Mouse (Mus musculus) C2C12 (cell line): ENCODE measurements around the gene Fxyd1. TPM values are rescaled to one million over a fixed set of nuclear protein-coding genes. Genes with fewer than 3 reads are reported as not detected.

ENCODE experiments used
- H3K27me3 ChIP-seq: one replicate; pipeline ENCODE4 v1.6.1; 2011; ENCODE audit not compliant: control insufficient read depth, insufficient read depth, insufficient read length
- H3K36me3 ChIP-seq: one replicate; pipeline ENCODE4 v1.6.1; 2011; ENCODE audit not compliant: control insufficient read depth, insufficient read depth
- H3K4me3 ChIP-seq: one replicate; pipeline ENCODE4 v1.5.1; 2011; ENCODE audit warnings: mild to moderate bottlenecking, control low read depth; ENCODE audit not compliant: poor library complexity, insufficient read depth, severe bottlenecking
- H3K79me2 ChIP-seq: one replicate; pipeline ENCODE4 v1.6.1; 2011; ENCODE audit not compliant: control insufficient read depth, insufficient read depth
- H3K79me3 ChIP-seq: one replicate; pipeline ENCODE4 v1.6.1; 2011; ENCODE audit warnings: low read depth, control low read depth
- H3ac ChIP-seq: one replicate; pipeline ENCODE3; 2011; ENCODE audit warnings: low read depth; ENCODE audit not compliant: control insufficient read depth, insufficient read length
- CEBPB ChIP-seq: IDR thresholded peaks from one replicate; pipeline ENCODE4 v1.6.1; 2011; ENCODE audit warnings: low read depth, mild to moderate bottlenecking, control low read depth, moderate library complexity
- CTCF ChIP-seq: IDR thresholded peaks from one replicate; pipeline ENCODE4 v1.5.1; 2011; ENCODE audit not compliant: control insufficient read depth, insufficient read depth, insufficient read length
- FOSL1 ChIP-seq: IDR thresholded peaks from one replicate; pipeline ENCODE4 v1.8.0; 2011; ENCODE audit warnings: mild to moderate bottlenecking, low read length; ENCODE audit not compliant: poor library complexity, insufficient read depth, severe bottlenecking
- MAX ChIP-seq: IDR thresholded peaks from one replicate; pipeline ENCODE4 v1.6.1; 2011; ENCODE audit warnings: mild to moderate bottlenecking, control low read depth
- MYOD1 ChIP-seq: IDR thresholded peaks from one replicate; pipeline ENCODE4 v1.6.1; 2011; ENCODE audit warnings: low read depth; ENCODE audit not compliant: control insufficient read depth, insufficient read length
- MYOG ChIP-seq: IDR thresholded peaks from one replicate; pipeline ENCODE4 v1.6.1; 2011; ENCODE audit not compliant: control insufficient read depth, insufficient read length; ENCODE audit errors: extremely low read depth
- USF1 ChIP-seq: IDR thresholded peaks from one replicate; pipeline ENCODE4 v1.6.1; 2011; ENCODE audit warnings: low read depth, mild to moderate bottlenecking, control low read depth, moderate library complexity
- polyA plus RNA-seq: library from polyadenylated mRNA; unstranded; fragments of >200 nt; fragmentation: generic; extraction: Trizol; gene quantifications from one replicate; pipeline ENCODE4 v1.2.1, GENCODE M21; 2012; ENCODE audit warnings: missing spikeins

Gene Fxyd1
- polyA plus RNA-seq, 1 experiment, result 0.55 TPM

DNA sequence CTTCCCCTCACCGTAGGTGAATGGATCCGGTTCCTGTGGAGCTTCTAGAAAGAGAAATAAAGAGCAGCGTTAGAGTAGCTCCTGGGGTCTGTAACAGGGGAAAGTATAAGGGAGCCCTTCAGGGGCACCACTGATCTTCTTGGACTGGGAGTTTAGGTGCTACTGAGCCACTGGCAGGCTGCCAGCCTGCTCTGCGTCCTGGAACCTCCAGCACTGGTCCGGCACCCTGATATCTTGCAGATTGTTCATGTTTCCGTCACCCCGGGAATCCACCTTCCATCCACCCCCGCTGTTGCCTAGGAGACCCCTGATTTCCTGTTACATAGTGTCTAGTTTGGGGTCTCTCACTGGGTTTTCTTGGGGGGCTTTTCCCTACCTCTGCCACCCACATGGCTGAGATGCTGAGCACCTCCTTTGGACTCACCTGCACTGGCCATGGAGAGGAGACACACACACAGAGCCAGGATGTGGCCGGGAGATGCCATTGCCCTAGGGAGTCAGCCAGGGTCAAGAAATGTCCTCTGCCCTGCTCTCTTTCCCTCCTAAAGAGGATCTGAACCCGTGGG is 3.0 kb downstream of the Fxyd1 start:
- Histone ChIP-seq H3K4me3 (no peak overlapping the region), H3K79me2 (no peaks in the 10 kb centered on the region), H3K27me3 (peaks cover 9% of the 10 kb centered on the region), H3K79me3 (no peaks in the 10 kb centered on the region), H3ac (no peak overlapping the region), H3K36me3 (no peaks in the 10 kb centered on the region)
- TF ChIP-seq FOSL1 (no peak), MAX (no peak), CEBPB (no peak)

DNA sequence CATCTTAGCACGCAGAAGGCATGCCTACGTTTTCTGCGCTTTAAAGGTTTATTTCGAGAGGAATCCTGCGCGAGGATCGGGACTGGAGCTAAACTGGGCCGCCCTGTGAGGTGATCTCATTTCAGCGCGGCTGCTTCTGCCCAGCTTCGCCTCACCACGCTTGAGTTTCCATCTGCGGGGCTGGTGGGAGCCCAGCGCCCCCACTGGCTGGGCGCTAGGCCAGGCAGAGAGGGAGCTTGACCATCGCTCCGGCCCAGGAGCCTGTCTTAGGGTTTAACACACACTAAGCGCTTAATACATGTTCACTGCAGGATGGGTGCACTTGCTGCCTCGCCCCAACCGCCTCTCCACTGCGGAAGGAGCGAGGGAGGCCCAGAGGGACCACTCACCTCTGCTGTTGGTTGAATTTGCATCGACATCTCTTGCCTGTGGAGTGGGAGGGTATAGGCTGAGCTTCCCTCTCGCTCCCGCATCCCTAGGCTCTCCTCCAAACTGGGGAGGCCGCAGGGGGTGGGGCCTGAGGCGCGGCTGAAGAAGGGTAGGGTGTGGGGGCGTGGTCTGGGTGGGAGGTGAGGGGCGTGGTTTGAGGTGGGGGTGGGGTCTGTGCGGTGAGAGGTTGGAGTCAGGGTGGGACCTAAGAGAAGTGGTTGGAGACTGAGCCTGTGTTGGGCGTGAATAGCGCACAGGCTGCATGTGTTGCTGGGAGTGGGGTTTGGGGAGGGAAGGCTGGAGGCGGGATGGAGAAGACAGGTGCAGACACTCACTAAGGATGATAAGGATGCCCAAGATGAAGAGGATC is 4.2 kb downstream of the Fxyd1 start:
- TF ChIP-seq CTCF (no peak), MYOD1 (no peak), CEBPB (no peak)
- H3ac ChIP-seq, result no peak overlapping the region
- no peaks in the 10 kb centered on the region for H3K79me3 ChIP-seq
- no peaks in the 10 kb centered on the region for H3K79me2 ChIP-seq
- H3K4me3 ChIP-seq, result no peak overlapping the region
- peaks cover 9% of the 10 kb centered on the region for H3K27me3 ChIP-seq
- no peaks in the 10 kb centered on the region for H3K36me3 ChIP-seq

DNA sequence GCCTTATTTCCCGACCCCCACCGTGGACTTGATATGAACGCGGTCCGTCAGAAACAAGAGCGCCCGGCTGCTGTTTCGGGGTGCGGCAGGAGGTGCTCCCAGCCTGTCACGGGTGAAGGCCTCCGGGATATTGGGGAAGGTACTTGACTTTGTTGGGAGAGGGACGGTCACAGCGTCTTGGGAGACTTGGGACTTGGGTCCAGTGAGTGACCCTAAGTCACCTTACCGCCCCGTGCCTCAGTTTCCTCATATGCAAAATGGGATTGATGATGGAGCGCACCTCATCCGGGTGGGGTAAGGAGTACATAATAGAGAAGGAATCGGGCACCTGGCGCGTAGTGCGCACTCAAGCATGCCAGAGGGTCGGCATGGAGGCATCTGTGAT is 4.8 kb downstream of the Fxyd1 start:
- Histone ChIP-seq H3K79me3 (no peaks in the 10 kb centered on the region), H3K4me3 (no peak overlapping the region), H3K36me3 (no peaks in the 10 kb centered on the region), H3K27me3 (peaks cover 8% of the 10 kb centered on the region), H3ac (no peak overlapping the region), H3K79me2 (no peaks in the 10 kb centered on the region)
- TF ChIP-seq FOSL1 (no peak), MYOD1 (no peak), USF1 (no peak), CTCF (no peak), MYOG (no peak), MAX (no peak), CEBPB (no peak)

DNA sequence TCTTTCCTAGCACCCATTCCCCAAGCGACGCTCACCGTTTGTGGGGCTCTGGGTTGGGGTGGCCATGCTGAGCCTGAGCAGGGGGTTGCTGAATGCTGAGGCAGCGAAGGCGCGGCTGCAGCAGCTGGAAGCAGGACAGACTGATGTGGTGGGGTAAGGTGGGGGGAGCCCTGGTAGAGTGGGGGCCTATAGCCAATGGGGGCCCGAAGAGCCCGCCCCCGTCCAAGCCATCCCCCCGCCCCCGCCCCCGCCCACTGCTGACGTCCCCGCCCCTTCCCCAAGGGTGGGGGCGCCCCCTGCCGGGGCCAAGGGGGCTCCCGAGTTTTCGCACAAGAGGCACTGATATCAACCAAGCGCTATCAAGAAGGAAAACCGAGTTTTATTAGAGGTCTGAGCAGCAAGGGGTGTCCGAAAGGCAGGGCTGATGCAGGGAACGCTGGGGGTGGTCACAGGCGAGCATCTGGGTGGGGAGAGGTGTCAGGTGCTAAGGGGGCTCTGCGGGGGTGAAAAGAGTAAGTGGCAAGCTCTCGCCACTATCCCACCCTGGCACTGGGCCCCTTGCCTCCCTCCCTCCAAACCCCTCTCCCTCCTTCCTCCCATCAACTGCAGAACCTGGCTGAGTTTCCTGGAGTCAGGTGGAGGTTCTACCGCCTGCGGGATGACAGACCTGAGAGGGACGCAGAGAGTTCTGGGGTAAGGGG is 5.5 kb downstream of the Fxyd1 start, which contains the start of gene Fxyd7:
Gene Fxyd7, minus strand, starts transcription at position 147 of the 701 bp plus-strand sequence.
- H3K27me3 ChIP-seq, result peaks cover 7% of the 10 kb centered on the region
- no peaks in the 10 kb centered on the region for H3K79me3 ChIP-seq
- TF ChIP-seq FOSL1, result no peak
- no peak for TF ChIP-seq MAX
- no peak for TF ChIP-seq USF1
- TF ChIP-seq CTCF, result no peak
- H3K4me3 ChIP-seq, result no peak within 1 kb of the TSS
- no peaks in the 10 kb centered on the region for H3K36me3 ChIP-seq
- H3K79me2 ChIP-seq, result no peaks in the 10 kb centered on the region
- H3ac ChIP-seq, result no peak within 1 kb of the TSS

DNA sequence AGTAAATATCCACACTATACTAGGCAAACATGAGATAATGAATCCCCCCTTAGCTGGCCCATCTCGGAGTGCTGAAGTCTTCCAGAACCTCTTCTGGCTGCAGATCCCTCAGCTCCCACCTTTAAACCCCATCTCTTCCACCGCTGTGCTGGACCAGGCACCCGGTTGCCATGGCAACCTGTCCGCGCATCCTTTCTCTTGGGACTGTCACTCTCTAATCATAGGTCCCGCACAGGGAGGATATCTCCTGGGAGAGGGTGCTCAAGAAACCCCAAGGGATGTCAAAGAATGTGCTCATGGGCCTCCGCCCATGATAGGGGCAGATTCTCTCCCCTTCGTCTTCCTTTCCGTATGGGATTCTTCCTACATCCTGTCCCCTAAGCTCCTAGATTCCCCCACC is 6.1 kb downstream of the Fxyd1 start:
- H3K4me3 ChIP-seq, result no peak overlapping the region
- no peaks in the 10 kb centered on the region for H3K79me3 ChIP-seq
- H3K79me2 ChIP-seq, result no peaks in the 10 kb centered on the region
- peaks cover 7% of the 10 kb centered on the region for H3K27me3 ChIP-seq
- TF ChIP-seq MAX, result no peak
- no peak for TF ChIP-seq FOSL1
- no peak for TF ChIP-seq MYOG
- TF ChIP-seq USF1, result no peak
- no peak for TF ChIP-seq CTCF
- no peaks in the 10 kb centered on the region for H3K36me3 ChIP-seq
- no peak overlapping the region for H3ac ChIP-seq

DNA sequence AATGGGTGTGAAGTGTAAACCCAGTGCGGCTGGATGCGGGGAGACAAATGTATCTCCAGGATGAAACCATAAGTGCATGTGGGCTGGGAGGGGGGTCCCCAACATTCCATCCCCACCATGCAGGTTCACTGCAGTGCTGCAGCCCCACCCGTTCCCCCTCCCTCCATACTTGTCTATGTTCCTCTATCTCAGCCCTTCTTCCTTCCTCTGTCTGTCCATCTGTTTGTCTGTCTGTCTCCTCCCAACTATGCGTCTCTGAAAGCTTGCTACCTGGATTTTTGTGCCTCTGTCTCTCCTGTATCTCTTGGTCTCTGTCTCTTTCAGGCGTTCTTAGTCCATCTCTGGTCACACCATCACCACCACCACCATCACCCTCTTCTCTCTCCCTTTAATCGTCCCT is 6.5 kb downstream of the Fxyd1 start:
- H3ac ChIP-seq, result no peak overlapping the region
- no peaks in the 10 kb centered on the region for H3K79me2 ChIP-seq
- H3K36me3 ChIP-seq, result no peaks in the 10 kb centered on the region
- peaks cover 7% of the 10 kb centered on the region for H3K27me3 ChIP-seq
- H3K79me3 ChIP-seq, result no peaks in the 10 kb centered on the region
- TF ChIP-seq MAX (no peak), CEBPB (no peak), FOSL1 (no peak), MYOD1 (no peak), CTCF (no peak), USF1 (no peak), MYOG (no peak)
- H3K4me3 ChIP-seq, result no peak overlapping the region
